Mouse (Mus musculus) activated CD4-positive, CD25-positive, alpha-beta regulatory T cell, adult 4 months (primary cell): ENCODE results near the gene Slc7a5. TPM values are rescaled to one million over a fixed set of nuclear protein-coding genes. Genes with fewer than 3 reads are reported as not detected.

Experiments
- ATAC-seq: one replicate; pipeline ENCODE4 v1.8.0; 2017
- polyA plus RNA-seq, 2 experiments: library from polyadenylated mRNA; unstranded; fragments of 100-300 nt; shearing (Covaris generic); gene quantifications; one replicate each; pipeline ENCODE4 v1.2.1; 2017

The Slc7a5 gene
- 1 to 10 TPM; 4.7 to 6.6 TPM for polyA plus RNA-seq

DNA sequence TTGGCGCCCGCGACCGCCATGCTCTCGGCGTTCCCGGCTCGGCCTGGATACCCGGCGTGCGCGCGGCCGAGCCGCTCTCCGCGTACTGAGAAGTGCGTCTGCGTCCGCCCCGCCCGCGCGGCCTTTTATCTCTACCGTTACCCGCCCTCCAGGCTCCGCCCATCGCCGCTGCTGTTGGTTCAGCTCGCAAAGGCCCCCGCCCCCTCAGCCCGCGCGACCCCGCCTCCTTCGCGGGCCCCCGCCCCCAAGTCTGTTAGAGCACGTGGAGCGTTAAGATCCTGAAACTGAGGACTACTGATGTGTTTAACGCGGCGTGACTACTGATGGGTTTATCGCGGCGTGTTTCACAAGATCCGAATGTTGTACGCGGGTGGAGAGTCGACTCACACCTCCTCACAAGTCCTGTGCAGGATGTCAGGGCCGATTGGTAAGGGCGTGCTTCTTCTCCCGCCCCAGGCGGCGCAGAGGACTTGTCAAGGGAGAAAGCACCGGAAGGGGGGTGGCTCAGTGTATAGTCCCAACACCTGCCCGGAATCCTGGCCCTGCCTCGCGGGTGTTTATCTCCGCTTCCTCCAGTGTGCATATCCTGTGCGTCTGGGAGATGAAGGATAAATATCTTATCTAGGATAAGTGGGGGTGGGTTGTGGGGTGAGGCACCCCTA lies at the start of gene Slc7a5:
TSS of gene Slc7a5 (minus strand) at position 108 of the 662 bp plus-strand sequence.
- ATAC-seq: peak; percentile 75

DNA sequence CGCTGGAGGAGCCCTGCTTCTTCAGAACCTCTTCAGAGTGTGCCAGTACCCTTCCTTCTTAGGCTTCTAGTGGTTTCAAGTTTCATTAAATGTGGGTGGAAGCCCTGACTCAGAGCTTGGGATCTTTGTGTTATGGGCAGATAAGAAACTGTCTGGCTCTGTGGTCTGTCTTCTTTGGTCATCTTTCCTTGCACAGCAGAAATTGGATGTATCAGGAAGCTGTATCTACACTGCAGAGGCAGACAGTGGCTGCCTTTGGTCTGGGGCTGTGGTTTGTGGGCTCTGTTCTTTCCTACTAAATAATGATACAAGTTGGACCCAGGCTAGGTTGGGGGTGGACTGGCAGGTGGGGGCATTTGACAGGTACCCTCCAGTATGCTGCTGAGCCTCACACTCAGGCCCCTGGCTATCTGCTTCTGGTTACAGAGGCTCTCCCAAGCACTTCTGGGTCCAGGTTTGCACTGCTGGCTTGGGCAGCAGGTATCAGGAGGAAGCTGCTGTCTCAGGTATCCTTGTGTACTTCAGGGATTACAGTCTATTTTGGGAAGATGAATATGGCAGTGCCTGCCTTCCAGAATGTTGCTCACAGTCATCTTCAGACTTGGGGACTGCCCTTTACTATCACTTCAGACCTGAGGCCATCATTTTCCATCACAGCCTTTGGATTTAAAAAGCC lies 48.5 kb upstream of the Slc7a5 start:
- no peak for ATAC-seq

DNA sequence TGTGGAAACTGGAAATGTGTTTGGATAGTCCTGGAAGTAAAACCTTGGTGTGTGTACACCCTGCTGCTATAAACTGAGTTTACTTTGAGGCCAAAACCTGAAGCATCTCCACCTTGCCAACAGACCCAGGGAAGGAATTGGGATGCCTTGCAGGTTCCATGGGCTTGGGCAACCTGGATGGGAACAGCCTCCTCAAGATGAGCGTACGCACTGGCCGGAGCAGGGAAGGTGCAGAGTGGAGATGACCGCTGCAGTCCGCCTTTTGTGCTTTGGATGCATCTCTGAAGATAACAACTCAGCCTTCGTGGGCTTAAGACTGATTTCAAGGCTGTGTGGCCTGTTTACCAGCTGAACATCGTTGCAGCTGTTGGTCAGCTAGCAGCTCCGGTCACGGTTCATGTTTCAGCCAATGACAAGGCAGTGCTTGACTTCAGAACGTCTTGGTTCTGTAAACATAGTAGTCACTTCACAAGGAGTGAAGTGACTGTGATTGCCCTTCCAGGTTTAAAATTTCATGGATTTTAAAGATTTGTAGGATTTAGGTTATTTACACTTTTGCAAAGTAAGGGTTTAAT lies 47.6 kb upstream of the Slc7a5 start:
- no peak for ATAC-seq

DNA sequence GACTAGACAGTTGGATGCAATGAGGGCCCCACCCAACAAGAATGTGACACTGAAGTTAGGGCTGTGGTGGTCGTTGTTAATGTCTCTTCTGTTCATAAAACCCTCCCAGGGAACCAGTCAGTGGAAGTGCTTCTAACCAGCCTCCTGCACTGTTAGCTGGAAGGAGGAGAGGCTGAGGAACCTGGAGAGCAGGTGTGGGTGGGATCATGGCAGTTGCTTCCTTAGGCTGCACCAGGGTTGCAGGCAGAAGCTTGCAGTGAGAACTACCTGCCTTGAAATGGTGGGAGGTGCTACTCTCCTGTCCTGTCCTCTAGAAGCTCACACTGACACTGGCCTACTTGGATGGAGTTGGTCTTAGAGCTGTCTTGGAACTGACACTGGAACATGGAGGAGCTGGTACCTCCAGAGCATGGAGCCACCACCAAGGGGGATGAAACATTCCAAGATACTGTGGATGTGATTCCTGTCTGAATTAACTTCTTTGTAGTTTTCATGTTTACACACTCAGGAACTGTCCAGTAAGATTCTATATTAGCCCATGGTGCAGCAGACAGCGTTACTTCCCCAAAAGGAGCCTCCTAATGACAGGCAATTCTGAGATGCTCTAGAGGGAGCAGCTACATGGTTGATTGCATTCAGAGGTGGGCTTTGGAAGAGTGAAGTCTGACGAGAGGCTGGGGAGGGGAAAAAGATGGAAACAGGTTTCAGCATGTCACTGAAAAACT lies 46.5 kb upstream of the Slc7a5 start:
- no peak for ATAC-seq

DNA sequence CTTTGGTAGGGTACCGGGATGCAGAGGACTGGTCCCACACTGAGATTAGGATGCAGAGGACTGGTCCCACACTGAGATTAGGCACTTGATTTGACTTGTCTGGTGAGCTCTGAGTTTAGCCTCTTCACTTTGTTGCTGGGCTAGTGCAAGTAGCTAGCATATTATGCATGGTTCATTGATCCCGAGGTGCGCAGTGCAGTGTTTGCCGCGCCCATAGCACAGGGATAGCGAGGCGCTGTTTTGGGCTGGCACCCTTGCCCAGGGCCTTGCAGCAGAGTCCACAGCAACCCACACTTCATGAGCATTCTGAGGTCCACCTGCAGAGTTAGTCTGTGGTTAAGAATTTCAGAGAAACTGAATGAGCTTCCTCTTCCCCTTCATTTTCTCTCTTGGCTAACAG lies 45.3 kb upstream of the Slc7a5 start:
- no peak for ATAC-seq

DNA sequence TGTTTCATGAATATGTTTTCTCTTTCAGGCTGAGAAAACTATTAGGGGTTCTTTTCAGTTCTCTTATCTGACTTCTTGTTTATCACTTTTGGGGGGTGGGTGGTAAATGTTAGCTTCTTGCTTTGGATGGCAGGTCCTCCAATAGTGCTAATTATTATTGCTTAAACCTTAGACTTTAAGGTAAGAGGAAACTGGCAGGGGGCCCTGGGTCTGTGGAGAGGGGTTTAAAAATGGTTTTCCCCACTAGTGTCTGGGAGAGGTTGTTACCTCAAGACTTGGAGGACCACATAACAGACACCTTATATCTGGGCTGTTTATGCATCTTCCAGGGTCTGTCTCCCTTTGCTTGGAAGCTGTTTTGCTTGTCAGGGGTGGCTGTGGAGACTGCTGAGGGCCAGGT lies 44.6 kb upstream of the Slc7a5 start:
- ATAC-seq: no peak

DNA sequence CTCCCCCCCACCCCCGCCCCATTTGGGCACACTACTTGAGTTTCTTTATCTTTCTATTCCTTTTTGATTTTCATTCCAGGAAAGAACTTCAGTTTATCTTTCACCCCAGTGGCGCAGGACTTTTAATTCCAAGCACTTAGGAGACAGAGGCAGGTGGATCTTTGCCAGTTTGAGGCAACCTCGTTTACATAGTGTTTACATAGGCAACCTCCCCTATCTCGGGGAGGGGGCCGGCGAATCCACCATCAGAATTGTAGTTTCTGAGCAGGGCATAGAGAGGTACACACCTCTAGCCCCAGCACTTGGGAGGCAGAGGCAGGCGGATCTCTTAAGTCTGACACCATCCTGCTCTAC lies 44.1 kb upstream of the Slc7a5 start:
- no peak for ATAC-seq

DNA sequence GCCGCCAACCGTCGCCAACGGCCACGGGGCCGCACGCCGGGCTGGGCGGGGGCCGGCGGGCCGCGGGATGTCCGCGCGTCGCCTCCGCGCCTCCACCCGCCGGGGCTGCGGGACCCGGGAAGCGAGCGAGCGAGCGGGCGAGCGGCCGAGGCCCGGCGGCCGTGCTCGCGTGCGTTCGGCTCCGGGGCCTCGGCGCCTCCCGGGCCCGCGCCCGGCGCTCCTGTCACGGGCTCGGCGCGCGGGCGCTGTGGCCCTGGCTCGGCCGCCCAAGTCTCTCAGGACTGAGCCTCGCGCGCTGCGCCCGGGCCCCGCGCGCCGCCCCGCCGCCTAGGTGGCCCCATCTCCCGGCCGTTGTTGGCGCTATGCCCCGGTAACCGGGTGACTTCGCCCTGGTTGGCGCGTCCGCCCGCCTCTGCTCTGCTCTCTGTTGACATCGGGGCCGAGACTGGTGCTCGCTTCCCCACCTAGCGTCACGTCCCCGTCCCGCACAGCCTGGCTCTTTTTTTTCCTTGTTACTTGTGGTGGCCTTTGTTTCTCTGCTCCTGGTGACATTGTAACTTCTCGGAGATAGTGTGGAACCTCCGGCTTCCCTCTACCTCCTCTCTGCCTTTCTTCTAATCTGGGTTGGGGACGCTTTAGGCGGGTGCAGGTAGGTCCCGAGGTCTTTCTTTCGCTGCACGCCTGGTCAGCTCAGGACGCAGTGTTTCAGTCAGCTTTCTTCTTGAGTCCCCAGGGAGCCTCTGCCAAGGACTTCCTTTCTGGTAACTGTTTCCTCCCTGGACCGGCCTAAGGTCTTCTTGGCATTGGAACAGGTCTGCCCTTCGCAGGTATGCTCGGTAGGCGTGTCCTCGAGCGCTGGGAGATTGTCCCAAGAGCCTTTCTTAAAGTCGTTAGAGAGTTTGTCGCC lies 43.5 kb upstream of the Slc7a5 start:
- ATAC-seq: no peak

DNA sequence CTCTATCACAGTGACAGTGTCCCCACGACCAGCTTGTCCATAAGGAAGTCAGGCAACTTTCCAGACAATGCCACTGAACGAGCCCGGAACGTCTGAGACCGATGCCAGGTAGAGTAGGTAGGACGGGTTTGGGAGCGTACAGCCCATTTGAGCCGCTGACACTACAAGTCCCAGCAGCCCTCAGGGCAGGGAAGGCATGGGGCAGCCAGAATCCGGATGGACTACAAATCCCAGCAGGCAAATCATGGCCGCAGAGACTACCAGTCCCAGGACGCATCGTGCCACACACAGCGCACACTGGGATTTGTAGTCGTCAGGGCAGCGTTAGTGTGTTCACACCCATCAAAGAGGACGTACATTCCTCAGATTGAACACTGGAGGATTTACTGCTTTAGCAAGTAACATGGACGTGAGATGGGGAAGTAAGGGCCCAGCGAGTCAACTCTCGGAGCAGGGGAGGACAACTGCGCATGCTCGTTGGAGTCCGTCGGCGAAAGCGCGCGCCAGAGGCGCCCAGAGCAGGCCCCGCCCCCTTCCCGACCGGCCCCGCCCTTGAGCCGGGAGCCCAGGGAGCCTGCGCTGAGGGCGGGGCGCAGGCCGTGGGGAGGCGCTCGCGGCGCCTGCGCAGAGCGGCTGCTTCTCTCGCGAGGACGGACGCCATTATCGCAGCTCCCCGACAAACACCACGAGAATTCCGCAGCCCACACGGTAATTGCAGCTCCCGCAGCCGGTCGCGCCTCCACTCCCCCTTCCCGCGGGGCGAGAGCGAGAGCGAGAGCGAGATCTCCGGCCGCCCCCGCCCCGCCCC lies 42.7 kb upstream of the Slc7a5 start:
- peak; percentile 87 for ATAC-seq

DNA sequence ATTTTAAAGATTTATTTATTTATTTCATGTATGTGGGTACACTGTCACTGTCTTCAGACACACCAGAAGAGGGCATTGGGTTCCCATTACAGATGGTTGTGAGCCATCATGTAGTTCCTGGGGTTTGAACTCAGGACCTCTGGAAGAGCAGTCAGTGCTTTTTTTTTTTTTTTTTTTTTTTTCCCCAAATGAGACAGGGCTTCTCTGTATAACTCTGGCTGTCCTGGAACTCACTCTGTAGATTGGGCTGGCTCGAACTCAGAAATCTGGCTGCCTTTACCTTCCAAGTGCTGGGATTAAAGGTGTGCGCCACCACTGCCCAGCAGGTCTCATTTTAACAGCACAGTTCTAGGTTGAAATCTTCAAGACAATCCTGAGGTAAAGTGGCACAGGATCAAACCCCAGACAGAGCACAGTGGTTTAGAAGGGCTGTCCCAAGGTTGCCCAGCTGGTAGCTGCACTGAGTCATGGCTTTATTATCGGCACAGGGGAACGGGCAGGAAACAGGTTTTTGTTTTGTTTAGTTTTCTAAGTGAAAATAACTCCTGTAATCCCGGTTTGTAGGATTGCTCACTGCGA lies 41.8 kb upstream of the Slc7a5 start, which contains the start of gene Banp:
TSS of gene Banp (plus strand) at position 529 of the 579 bp plus-strand sequence.
- no peak for ATAC-seq

DNA sequence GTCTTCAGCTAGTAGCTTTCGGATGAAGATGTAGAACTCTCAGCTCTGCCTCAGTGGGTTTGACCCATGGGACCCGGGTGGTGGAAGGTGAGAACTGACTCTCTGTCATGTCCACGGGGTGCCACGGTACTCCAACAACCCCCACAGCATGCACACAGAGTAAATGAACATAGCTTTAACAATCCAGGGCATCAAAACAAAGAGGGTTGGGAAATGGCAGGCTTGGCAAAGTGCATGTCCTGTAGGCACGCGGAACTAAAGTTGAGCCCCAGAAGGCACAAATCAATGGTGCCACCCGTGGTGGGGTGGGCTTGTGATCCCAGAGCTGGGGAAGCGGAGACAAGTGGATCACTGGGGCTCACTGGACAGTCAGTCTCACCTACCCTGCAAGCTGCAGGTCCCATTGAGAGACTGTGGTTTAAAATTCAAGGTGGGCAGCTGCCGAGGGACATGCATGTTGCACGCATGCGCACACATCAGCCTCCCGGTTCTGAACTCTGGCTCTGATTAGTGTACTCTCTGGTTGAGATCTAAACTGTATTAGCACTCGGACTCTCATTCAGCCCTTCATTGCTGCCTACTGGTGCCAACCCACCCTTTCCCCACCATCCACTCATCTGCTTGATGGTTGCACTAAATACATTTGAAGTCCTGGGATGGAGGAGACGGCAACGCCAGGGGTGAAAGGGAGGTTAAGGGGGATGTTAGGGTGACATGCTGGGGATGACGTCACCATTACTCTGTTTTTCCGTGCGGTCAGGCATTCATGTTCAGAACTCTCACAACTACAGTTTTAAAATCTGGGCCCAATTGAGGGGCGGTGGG lies 41.0 kb upstream of the Slc7a5 start:
- no peak for ATAC-seq

DNA sequence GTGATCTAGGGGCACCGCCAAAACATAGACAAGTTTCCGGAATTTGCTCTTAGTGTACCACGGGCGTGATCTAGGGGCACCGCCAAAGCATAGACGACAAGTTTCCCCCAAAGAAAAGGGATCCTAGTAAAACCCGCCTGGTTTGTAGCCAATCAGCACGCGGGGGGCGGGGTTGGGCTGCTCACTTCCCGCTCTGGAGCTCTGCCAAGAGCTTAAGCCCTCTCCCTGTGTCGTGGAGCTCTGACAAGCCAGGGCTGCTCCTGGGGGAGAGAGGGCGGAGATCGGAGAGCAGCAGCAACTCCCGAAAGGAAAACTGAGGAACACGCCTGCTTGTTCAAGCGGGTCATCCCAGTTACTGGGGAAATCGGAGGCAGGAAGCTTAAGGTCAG lies 40.3 kb upstream of the Slc7a5 start:
- peak; percentile 13 for ATAC-seq

DNA sequence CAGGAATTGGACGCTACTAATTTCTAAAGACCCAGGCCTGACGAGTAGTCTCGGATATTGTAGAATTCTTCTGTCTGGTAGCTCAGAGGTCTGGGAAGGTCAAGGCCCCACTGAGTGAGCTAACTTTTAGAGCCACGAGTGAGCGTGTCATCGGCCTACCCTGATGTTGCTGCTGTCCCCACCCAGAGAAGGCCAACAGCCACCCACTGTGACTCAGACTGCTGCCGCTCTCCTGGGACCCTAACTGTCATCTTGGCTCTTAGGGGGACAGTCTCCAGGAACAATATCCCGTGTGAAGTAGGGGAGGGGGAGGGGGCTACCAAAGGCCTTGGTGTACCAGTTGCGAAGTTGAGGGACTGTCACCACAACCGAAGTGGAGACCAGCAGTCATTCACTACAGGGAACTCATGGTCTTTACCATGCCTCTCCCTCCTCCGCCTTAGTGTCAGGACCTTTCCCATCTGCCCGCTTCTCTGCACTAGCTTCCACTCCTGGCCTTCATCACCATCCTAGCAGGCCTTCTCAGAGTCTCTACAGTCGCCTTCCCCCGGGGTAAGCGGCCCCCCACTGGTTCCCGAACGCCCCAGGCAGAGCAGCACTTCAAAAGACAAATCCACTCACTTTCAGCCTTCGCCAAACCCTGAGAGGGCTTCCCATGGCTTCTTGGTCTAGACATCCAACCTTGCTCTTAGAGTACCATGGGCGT lies 39.7 kb upstream of the Slc7a5 start:
- no peak for ATAC-seq

DNA sequence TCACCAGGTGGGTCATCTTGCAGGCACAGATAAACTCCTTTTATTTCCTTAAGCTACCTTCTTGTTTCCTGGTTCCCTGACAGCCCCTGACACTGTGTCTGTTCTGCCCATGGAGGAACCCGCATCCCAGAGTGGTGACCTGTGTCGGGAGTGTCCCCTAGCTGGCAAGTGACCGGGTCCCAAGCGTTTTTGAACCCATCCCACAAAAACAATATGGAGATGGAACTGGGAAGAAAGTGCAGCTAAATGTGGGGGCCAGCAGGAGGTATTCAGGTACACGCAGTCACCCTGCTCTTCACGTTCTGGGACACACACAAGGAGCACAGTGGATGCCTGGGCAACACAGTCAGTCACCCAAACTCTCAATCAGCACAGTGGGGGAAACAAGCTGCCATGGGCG lies 38.9 kb upstream of the Slc7a5 start:
- ATAC-seq: no peak

DNA sequence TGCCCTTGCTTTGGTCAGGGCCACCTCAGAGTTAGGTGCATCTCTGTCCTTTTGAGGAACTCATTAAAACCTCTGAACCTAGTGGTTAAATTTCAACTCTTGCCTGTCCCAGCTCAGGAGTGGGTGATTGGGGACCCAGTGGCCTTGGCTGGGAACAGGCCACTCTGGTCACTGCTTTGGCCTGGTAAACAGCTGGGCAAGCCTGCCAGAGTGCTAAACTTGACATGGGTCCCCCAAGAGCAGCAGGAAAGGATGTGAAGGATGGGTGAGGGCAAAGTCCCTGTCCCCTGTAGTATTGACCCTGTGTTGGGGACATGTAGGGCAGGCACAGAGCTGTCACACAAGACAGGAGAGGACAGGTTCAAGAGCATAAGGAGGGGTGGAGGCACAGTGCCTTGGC lies 37.3 kb upstream of the Slc7a5 start, which contains the start of gene Car5a:
TSS of gene Car5a (minus strand) at position 74 of the 400 bp plus-strand sequence.
- no peak for ATAC-seq

DNA sequence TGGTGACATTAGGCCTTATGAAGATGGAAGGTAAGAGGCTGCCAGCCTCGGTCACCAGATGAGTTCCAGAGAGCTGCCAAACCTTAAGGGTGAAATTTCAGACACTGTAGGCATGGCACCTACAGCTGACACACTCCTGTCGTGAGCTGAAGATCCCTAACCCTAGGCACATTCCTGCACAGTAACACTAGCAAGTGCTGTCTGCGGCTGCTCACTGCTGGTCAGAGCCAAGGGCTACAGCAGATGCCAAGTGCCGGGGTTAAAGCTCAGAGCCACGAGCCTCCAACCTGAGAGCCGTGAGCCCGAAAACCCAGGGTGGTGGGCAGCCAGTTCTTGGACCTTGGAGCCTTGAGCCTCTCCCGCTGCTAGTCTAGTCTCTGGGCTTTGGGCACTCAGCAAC lies 36.2 kb upstream of the Slc7a5 start:
- ATAC-seq: no peak

DNA sequence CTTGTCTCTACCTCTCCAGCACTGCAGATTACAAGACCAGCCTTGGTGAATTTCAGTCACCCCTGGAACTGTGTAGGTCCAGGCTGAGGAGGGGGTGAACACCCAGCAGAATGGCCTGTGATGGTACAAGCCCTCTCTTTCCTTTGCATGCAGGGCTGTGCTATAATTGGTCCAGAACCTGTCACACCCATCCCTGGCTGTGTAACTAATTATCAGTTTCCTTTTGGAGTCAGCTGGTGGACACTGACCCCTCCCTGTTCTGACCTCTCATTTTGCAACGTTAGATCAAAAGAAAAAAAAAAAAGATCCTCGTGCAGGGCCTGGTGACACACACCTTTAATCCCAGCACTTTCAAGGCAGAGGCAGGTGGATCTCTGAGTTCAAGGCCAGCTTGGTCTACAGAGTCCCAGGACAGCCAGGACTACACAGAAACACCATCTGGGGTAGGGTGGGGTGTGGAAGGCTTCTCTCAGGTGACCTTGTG lies 35.6 kb upstream of the Slc7a5 start:
- no peak for ATAC-seq

DNA sequence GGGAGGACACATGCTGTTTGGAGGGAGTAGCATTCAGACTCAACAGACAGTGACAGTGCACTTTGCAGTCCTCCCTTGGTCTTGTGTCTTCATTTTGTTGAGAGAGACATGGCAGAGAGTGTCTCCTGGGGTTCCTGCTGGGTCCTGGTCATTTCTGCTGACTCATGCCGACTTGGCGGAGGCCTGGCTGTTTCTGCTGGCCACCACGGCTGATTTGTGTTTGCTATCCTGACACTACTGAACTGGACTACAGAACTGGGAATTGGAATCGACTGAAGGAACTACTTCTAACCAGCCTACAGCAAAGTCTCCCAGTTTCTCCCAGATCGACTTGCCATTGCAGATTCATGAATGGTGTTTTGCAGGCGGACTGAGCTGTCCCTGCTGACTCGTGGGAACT lies 31.2 kb upstream of the Slc7a5 start:
- no peak for ATAC-seq

DNA sequence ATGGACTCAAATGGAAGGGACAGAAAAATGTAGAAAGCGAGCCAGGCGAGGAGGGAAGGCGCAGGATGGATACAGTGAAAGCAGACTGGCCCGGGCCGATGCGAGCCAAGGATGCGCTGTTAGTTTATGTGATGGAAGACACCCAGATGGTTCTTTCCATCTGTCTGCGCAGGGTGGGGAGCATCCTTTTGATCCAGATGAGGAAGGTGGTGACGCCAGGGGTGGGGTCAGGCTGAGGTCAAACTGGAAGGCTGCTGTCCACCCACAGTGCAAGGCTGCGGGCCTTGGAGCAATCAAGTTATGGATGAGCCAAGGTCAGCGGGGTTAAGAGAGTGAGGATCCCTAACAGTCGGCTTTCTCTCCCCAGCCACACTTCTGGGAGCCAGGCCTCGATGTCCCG lies 28.9 kb upstream of the Slc7a5 start:
- no peak for ATAC-seq
